Mouse (Mus musculus): ENCODE results near the gene Trappc4.
A peak's percentile ranks its signal among the peaks of the same experiment; 100 is the strongest.
"Not testable (repeated sequence)": the region's sequence is repeated elsewhere in the genome, so short reads cannot be mapped to it uniquely, and the experiment has no call there.

Trappc4 gene

GRCm38 (mm10) chr9:44406906-44407751 is at the start of gene Trappc4, which contains the start of gene Rps25:
TSS of gene Trappc4 (minus strand) at chr9:44407600.
TSS of gene Rps25 (plus strand) at chr9:44407139.
- DNase-seq (ENCODE audit: inconsistent ontology term) = peak; percentile 98

GRCm38 (mm10) chr9:44454891-44455220 is 47.5 kb upstream of the Trappc4 start, which contains the start of gene Upk2:
TSS of gene Upk2 (minus strand) at chr9:44454976.
- no peak for DNase-seq (ENCODE audit: inconsistent ontology term)

DNA sequence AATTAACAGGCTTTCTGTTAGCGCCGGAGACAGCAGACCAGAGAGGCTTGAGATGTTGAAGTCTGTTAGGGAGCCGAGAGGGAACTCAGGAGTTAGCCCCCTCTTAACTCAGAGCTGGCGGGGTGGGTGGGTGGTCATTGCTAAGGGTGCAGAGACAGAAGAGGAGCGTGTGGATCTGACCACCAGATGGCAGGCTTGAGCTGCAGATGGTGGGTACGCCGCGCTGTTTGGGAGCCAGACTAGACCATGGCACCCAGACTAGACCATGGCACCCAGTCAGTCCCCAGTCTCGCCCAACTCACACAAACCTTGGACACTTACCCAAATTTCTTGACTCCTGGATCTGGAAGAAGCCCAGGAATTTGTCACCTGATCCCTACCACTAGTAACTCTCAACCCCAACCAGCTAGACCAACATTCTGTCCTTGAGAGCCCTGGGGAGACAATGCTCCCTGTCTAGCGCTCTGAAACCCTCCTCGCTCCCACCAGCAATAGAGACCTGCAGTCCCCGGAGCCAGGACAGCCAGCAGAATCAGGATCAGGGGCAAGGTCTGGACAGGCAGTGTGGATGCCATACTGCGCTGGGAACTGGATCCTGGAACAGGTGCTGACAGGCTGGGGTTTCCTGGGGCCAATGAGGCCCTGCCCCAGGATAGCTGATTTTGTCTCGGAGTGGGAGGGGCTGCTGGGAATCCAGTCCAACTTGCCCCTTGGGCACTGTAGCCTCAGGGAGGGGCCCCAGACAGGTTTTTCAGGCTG is 46.9 kb upstream of the Trappc4 start:
- peak; percentile 64 for DNase-seq (ENCODE audit: inconsistent ontology term)

DNA sequence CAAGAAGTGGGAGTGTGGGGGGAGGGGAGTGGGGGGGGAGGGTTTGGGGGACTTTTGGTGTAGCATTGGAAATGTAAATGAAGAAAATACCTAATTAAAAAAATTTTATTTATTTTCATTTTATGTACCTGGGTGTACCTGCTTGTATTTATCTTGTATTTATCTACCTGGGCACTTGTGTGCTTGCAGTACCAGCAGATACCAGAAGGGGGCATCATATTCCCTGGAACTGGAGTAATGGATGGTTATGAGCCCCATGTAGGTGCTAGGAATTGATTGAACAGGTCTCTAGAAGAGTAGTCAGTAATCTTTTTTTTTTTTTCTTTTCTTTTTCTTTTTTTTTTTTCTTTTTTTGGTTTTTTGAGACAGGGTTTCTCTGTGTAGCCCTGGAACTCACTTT is 43.0 kb upstream of the Trappc4 start:
- no peak for DNase-seq (ENCODE audit: inconsistent ontology term)

- not testable (repeated sequence) for DNase-seq (ENCODE audit: inconsistent ontology term)
Measured at GRCm38 (mm10) chr9:44444402-44445025, 37.1 kb upstream of the Trappc4 start.

GRCm38 (mm10) chr9:44440961-44441360 is 33.6 kb upstream of the Trappc4 start, which contains the start of gene Foxr1:
TSS of gene Foxr1 (minus strand) at chr9:44441136.
- DNase-seq (ENCODE audit: inconsistent ontology term) = no peak

DNA sequence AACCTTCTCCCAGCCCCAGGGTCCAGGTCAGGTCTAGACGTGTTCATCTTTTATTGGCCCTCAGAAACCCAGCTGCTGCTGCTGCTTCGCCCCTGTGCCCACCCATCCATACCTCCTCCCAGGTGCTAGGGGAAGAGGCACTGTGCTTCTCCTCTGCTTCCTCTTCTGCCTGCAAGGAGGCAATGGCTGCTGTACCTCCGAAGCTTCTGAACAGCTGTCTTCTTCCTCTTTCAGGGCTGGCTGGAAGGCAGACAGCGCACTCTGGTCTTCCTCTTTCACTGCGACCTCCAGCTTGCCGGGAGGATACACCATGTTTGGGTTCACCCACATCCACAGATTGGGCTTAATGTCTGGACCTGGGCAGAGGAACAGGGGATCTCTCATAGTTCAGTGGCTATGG is 28.3 kb upstream of the Trappc4 start:
- DNase-seq (ENCODE audit: inconsistent ontology term) = no peak

DNA sequence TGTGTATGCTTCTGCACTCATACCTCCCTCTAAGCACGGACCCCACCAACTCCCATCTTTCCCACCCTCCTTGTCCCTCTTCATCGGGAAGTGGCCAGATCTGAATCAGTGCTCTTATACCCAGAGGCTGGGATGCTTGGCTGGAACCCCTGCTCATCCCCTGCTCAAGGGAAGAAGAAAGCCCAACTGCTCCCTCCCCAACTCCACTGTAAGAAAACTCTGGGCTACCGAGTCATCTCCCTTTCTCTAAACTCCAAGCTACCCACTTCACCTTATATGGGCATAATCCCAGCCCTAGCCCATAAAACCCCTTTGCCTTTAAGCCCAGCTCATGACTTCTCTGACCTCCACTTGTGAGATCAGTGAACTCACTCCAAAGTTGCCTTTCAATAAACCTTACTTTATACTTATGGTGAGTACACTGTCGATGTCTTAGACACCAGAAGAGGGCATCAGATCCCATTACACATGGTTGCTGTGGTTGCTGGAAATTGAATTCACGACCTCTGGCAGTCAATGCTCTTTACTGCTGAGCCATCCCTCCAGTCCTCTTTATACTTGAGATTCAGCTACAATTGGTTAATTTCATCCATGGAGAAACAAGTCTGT is 25.3 kb upstream of the Trappc4 start:
- DNase-seq (ENCODE audit: inconsistent ontology term) = no peak

GRCm38 (mm10) chr9:44423576-44423975 is 16.2 kb upstream of the Trappc4 start:
- DNase-seq (ENCODE audit: inconsistent ontology term) = no peak

DNA sequence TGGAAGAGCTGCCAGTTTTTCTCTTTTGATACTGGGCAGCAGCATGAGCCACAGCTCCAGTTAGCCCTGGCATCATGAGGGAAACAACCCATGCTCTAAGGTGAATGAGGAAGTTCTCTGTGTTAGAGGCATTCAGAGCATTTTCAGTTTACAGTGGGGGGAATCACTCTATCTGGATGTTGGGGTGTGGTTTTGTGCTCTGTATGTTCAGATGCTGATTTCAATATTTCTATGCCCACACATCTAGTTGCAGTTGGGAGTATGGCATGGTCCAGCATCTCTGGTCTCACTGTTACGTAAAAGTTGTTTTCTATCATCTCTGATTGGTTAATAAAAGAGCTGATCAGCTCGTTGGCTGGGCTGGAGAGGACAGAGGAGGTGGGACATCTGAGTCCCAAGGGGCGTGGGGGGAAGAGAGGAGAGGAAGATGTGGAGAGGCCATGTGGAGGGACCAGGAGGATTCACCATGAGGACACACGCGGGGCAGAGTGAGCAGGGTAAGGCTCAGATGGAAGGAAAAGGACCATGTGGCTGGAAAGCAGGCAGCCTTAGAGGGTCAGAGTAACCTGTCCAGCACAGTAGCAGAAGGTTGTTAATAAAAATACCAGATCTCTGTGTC is 13.0 kb upstream of the Trappc4 start:
- DNase-seq (ENCODE audit: inconsistent ontology term) = no peak

- DNase-seq (ENCODE audit: inconsistent ontology term) = not testable (repeated sequence)
Measured at GRCm38 (mm10) chr9:44419730-44420129, 12.3 kb upstream of the Trappc4 start.

DNA sequence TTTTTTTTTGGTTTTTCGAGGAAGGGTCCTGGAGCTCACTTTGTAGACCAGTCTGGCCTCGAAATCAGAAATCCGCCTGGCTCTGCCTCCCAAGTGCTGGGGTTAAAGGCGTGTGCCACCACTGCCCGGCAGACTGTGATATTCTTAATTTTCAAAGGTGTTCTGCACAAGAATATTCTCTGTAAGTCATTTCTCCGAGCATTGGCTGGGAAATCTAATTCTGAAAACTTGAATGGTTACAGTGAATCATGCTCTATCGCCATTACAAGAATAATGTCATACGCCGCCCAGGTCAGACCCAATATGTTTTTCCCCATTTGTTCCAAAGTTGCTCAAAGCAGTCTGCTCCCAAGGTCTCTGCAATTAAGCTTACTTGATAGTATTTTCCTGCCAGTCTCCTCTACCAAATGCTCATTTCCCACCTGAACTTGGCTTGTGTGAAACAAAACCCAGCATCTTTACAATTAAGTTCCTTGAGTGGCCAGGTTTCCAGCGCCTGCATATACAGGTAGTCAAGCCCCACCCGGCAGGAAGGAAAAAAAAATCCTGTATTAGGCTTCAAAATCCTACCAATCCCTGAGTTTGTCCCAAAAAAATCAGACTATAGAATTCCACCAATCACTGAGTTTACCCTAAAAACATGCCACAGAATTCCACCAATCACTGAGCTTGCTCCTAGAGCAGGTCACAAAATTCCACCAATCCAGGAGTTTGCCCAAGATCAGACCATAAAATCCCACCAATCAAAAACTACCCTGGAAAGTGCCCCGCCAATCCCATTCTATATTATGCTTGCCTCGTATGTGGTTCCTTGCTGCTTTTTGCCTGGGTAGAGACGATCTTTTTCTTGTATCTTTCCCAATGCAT is 11.4 kb upstream of the Trappc4 start, which contains the start of gene Ccdc84:
Ccdc84 (minus strand) TSS at position 51 of the 867 bp plus-strand sequence.
- no peak for DNase-seq (ENCODE audit: inconsistent ontology term)

- DNase-seq (ENCODE audit: inconsistent ontology term) = peak; percentile 97
Measured at GRCm38 (mm10) chr9:44417892-44418363, 10.5 kb upstream of the Trappc4 start.

GRCm38 (mm10) chr9:44417156-44417891 is 9.9 kb upstream of the Trappc4 start:
- no peak for DNase-seq (ENCODE audit: inconsistent ontology term)

DNA sequence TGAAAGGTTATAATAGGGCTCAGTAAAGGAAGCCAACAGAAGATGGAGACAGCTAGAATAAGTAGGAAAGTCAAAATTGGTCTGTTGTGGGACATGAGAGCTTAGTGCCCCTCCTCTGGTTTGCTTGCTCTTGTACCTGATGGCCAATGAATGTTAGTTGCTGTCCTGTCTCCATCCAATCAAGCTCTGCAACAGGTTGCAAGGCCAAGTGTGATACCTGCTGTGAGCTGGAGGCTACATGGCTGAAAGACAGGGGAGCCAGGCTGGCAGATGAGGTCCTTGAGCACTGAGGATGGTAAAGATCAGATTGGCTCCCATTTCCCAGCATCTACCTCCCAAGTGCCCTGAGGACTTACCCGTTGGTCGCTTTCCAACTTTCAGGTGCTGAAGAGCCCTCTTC is 5.4 kb upstream of the Trappc4 start:
- DNase-seq (ENCODE audit: inconsistent ontology term) = no peak

DNA sequence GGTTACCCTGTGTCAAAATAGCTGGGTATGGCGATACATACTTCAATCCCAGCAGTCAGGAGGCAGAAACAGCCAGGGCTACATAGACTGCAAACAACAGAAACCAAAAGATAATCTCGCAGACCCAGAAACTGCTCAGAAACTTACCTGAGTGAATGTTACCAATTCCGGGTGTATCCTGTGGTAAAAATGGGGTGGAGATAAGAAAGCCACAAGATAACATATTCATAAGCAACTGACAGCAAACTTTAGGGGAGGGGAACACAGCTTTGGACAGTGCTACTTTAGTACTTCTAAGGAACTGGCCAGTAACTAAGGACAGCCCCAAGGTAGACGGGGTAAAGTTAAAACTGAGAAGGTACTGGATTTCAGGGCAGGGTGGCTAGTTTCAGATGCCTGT is 4.9 kb upstream of the Trappc4 start:
- DNase-seq (ENCODE audit: inconsistent ontology term) = no peak

DNA sequence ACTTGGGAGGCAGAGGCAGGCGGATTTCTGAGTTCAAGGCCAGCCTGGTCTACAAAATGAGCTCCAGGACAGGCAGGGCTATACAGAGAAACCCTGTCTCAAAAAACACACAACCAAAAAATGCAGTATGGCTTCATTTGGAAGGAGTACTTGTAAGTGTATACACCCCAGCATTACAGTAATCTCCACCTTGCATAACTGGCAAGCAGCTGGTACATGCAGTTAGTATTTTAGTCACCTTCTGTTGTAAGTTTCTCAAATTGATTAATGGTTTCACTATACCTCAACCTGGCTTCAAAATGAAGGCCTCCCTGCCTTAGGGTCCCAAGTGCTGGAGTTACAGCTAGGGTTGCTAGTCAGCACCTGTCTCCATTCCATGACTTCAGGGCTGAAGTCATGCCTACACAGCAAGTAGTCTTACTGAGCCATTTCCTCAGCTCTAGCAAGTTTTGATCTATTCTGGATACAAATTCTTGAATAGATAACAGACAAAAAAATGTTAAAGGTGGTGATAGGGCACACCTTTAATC is 4.3 kb upstream of the Trappc4 start:
- DNase-seq (ENCODE audit: inconsistent ontology term) = no peak

GRCm38 (mm10) chr9:44410647-44411336 is 3.4 kb upstream of the Trappc4 start:
- no peak for DNase-seq (ENCODE audit: inconsistent ontology term)

GRCm38 (mm10) chr9:44408693-44409092 is 1.3 kb upstream of the Trappc4 start:
- DNase-seq (ENCODE audit: inconsistent ontology term) = not testable (repeated sequence)
